Mouse (Mus musculus) thymus, adult 2 months (tissue): ENCODE results near the gene Spdye4b. TPM values are rescaled to one million over a fixed set of nuclear protein-coding genes. Genes with fewer than 3 reads are reported as not detected.

Source experiments
- DNase-seq: peaks from one replicate; pipeline ENCODE4 v3.0.0; 2021
- H3K27ac ChIP-seq: fragments of 200-500 bp; 2 replicates; pipeline ENCODE4 v1.5.1; 2012; ENCODE audit warnings: low read length, control low read depth; ENCODE audit not compliant: control insufficient read depth, insufficient read depth
- H3K27me3 ChIP-seq: fragments of 200-500 bp; 2 replicates; pipeline ENCODE4 v1.6.1; 2012; ENCODE audit warnings: mild to moderate bottlenecking, low read length, moderate library complexity, mixed read lengths; ENCODE audit not compliant: control insufficient read depth, insufficient read depth
- H3K36me3 ChIP-seq: fragments of 200-500 bp; 2 replicates; pipeline ENCODE4 v1.6.1; 2012; ENCODE audit warnings: mild to moderate bottlenecking, low read length, moderate library complexity; ENCODE audit not compliant: control insufficient read depth, insufficient read depth
- H3K4me1 ChIP-seq: fragments of 200-500 bp; replicated peaks from 2 replicates; pipeline ENCODE4 v1.6.1; 2012; ENCODE audit warnings: low read length; ENCODE audit not compliant: control insufficient read depth, insufficient read depth
- H3K4me3 ChIP-seq: fragments of 200-500 bp; 2 replicates; pipeline ENCODE4 v1.5.1; 2012; ENCODE audit warnings: mild to moderate bottlenecking, low read length, control low read depth, moderate library complexity; ENCODE audit not compliant: control insufficient read depth, insufficient read depth
- CTCF ChIP-seq: fragments of 200-500 bp; IDR thresholded peaks from 2 replicates; pipeline ENCODE4 v1.5.1; 2012; ENCODE audit warnings: mild to moderate bottlenecking, control low read depth, low read length, moderate library complexity, borderline replicate concordance; ENCODE audit not compliant: control insufficient read depth, poor library complexity, insufficient read depth; ENCODE audit errors: extremely low read depth
- POLR2A ChIP-seq: fragments of 200-500 bp; IDR thresholded peaks from 2 replicates; pipeline ENCODE4 v1.6.1; 2012; ENCODE audit warnings: mild to moderate bottlenecking, low read length, control low read depth, moderate library complexity; ENCODE audit not compliant: control insufficient read depth, poor library complexity, insufficient read depth; ENCODE audit errors: extremely low read depth
- WGBS: fragments of 180-500 bp; shearing (Covaris S2); methylation state at CpG from one replicate; pipeline ENCODE4 v1.1.7; 2018; 5-methylcytosine and 5-hydroxymethylcytosine counted together
- polyA plus RNA-seq: library from polyadenylated mRNA; depleted of rRNA; stranded (reverse); fragments of >200 nt; gene quantifications from 2 replicates; pipeline ENCODE4 v1.2.3, GENCODE M21; 2012; rRNA removed

Gene Spdye4b
- polyA plus RNA-seq, 1 experiment, result 0.08 TPM

GRCm38 (mm10) chr5:143253881-143254486, 73.2 kb downstream of the Spdye4b start:
- 10% methylated on average over 81 of the region's 81 CpGs for WGBS
- Histone ChIP-seq H3K36me3 (no peaks in the 10 kb centered on the region), H3K4me1 (no peaks in the 10 kb centered on the region; the same call in 1 of the 2 replicates), H3K27ac (no peak overlapping the region), H3K27me3 (peaks cover 14% of the 10 kb centered on the region; the same call in 1 of the 2 replicates), H3K4me3 (no peak overlapping the region)
- no peak for TF ChIP-seq CTCF
- no peak for TF ChIP-seq POLR2A
- no peak for DNase-seq

Other genes starting within 250 kb of the Spdye4b start
- 148 and 157 TPM in 2 replicates for gene Fscn1, start 220.7 kb upstream of the Spdye4b start, polyA plus RNA-seq
- gene Rnf216, start 68.0 kb upstream of the Spdye4b start, polyA plus RNA-seq, result 16.1 and 17.6 TPM in 2 replicates
- gene Olfr718-ps1, start 33.4 kb upstream of the Spdye4b start, polyA plus RNA-seq, result not detected in 2 replicates
- gene Rbak, start 242 bp upstream of the Spdye4b start, polyA plus RNA-seq, result 6.4 and 7.5 TPM in 2 replicates
- gene Spdye4a, start 45.9 kb downstream of the Spdye4b start, polyA plus RNA-seq, result not detected in 2 replicates
- gene Zfp12, start 54.1 kb downstream of the Spdye4b start, polyA plus RNA-seq, result 24.8 and 32.9 TPM in 2 replicates
- 3.6 and 4.0 TPM in 2 replicates for gene Zfp316, start 89.0 kb downstream of the Spdye4b start, polyA plus RNA-seq
- gene Zfp853, start 112.6 kb downstream of the Spdye4b start, polyA plus RNA-seq, result 0.96 and 1.0 TPM in 2 replicates
- gene E130309D02Rik, start 134.3 kb downstream of the Spdye4b start, polyA plus RNA-seq, result 65.3 and 83.7 TPM in 2 replicates
- gene Zdhhc4, start 148.2 kb downstream of the Spdye4b start, polyA plus RNA-seq, result 117 and 118 TPM in 2 replicates
- 0.06 and 0.26 TPM in 2 replicates for gene Grid2ip, start 176.3 kb downstream of the Spdye4b start, polyA plus RNA-seq
- gene Kdelr2, start 222.8 kb downstream of the Spdye4b start, polyA plus RNA-seq, result 60.9 and 61.6 TPM in 2 replicates